8 mouse cellular contexts compared by ENCODE assay signal in the genomic region with DNA sequence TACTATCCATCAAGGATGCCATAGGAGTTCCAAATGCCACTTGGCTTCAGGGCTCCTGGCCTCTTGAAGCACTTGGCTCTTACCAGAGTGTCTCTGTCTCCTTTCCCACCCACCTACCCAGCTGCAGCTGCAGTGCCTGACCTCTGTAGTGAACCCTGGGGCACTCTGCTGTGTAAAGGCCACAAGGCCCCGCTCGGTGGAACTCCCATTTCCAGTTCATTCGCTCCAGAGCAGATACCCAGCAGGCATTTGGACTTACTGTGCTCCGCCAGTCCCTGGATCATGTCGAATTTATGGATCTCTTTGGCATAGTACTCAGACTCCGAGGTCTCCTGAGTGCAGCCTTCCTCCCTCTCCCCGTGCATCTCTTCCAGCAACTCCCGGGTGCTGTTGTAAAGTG. TPM values are rescaled to one million over a fixed set of nuclear protein-coding genes. Genes with fewer than 3 reads are reported as not detected.
DNase-seq lines count a peak whose midpoint lies in the region; ATAC-seq and TF ChIP-seq lines count a peak whose summit lies in the region.

No protein-coding gene starts in this region.

- no peaks in the 10 kb centered on the region for H3K36me3 ChIP-seq in heart, embryonic 11.5 days (ENCODE audit: control insufficient read depth, insufficient read depth, low read length)
- H3K36me3 ChIP-seq in liver, embryonic 13.5 days, result no peaks in the 10 kb centered on the region
- H3K36me3 ChIP-seq in thymus, adult 2 months (ENCODE audit: control insufficient read depth, insufficient read depth, low read length), result no peaks in the 10 kb centered on the region

- 33% methylated on average over 8 of the region's 8 CpGs for WGBS in heart, embryonic 11.5 days (ENCODE audit: insufficient replicate concordance)
- WGBS in cerebellum, adult 2 months, result 21% methylated on average over 8 of the region's 8 CpGs
- 46% methylated on average over 8 of the region's 8 CpGs for WGBS in liver, embryonic 13.5 days (ENCODE audit: insufficient replicate concordance)
- 88% methylated on average over 8 of the region's 8 CpGs for WGBS in thymus, adult 2 months

- no peak for DNase-seq in heart, postnatal 36 days
- DNase-seq in cerebellum, adult 2 months, result peak in 1 of 2 experiments; percentile 50
- peak; percentile 80 for DNase-seq in gonadal fat pad, adult 2 months (ENCODE audit: low read depth)
- no peak for DNase-seq in liver, embryonic 13.5 days
- no peak for DNase-seq in thymus, adult 2 months
- DNase-seq in layer of hippocampus, adult 9-10 months (ENCODE audit: low spot score), result no peak
- no peak for DNase-seq in thymus, postnatal 14 days

- H3K27me3 ChIP-seq in heart, embryonic 11.5 days (ENCODE audit: control insufficient read depth, insufficient read depth, low read length), result peaks cover 2% of the 10 kb centered on the region; the same call in 1 of the 2 replicates
- no peaks in the 10 kb centered on the region for H3K27me3 ChIP-seq in cerebellum, adult 2 months (ENCODE audit: control insufficient read depth, insufficient read depth, low read length)
- peaks cover 70% of the 10 kb centered on the region for H3K27me3 ChIP-seq in liver, embryonic 13.5 days
- no peaks in the 10 kb centered on the region for H3K27me3 ChIP-seq in thymus, adult 2 months (ENCODE audit: control insufficient read depth, insufficient read depth, low read length)

- 0 out of 2 replicates have a peak overlapping the region, but pooled peaks have one; percentile 22 for H3K27ac ChIP-seq in heart, embryonic 11.5 days (ENCODE audit: low read depth, low read length)
- peak overlapping the region; percentile 65 for H3K27ac ChIP-seq in cerebellum, adult 2 months (ENCODE audit: insufficient read depth, low read length)
- no peak overlapping the region for H3K27ac ChIP-seq in liver, embryonic 13.5 days
- no peak overlapping the region for H3K27ac ChIP-seq in thymus, adult 2 months (ENCODE audit: control insufficient read depth, insufficient read depth, low read length)

- H3K4me2 ChIP-seq in heart, embryonic 11.5 days, result peak overlapping the region; percentile 88
- peak overlapping the region; percentile 79 for H3K4me2 ChIP-seq in liver, embryonic 13.5 days

- ATAC-seq in heart, embryonic 11.5 days (replicated peaks; ENCODE audit: insufficient number of reproducible peaks, low FRiP score, low TSS enrichment), result no peak
- ATAC-seq in liver, embryonic 13.5 days (ENCODE audit: low read depth), result no peak

- H3K4me3 ChIP-seq in heart, embryonic 11.5 days (ENCODE audit: low read depth, low read length), result peak overlapping the region; percentile 60
- peak overlapping the region; percentile 56 for H3K4me3 ChIP-seq in cerebellum, adult 2 months (replicated peaks; ENCODE audit: insufficient read depth, low read depth, low read length)
- H3K4me3 ChIP-seq in liver, embryonic 13.5 days (replicated peaks), result peak overlapping the region; percentile 59
- H3K4me3 ChIP-seq in thymus, adult 2 months (ENCODE audit: control insufficient read depth, insufficient read depth, low read length), result no peak overlapping the region

- TF ChIP-seq POLR2A in cerebellum, adult 2 months (IDR thresholded peaks at IDR 0.05; ENCODE audit: borderline replicate concordance, insufficient read depth, low read length), result no peak
- TF ChIP-seq POLR2A in thymus, adult 2 months (IDR thresholded peaks at IDR 0.05; ENCODE audit: control insufficient read depth, extremely low read depth, insufficient read depth, low read length, poor library complexity), result no peak

- intact Hi-C loops in heart, postnatal 36 days (cut with DNase I), result loop anchor here (5.0 kb wide), 1 partner anchor 330 kb away; the partner anchor contains the start of gene Flvcr2

- peak overlapping the region; percentile 84 for H3K9ac ChIP-seq in heart, embryonic 11.5 days (ENCODE audit: low read depth, low read length)
- H3K9ac ChIP-seq in liver, embryonic 13.5 days, result peak overlapping the region; percentile 36; the same call in 1 of the 2 replicates

- no peaks in the 10 kb centered on the region for H3K9me3 ChIP-seq in heart, embryonic 11.5 days (replicated peaks; ENCODE audit: control insufficient read depth, low read length)
- H3K9me3 ChIP-seq in liver, embryonic 13.5 days (replicated peaks), result no peaks in the 10 kb centered on the region

- peaks cover 15% of the 10 kb centered on the region for H3K4me1 ChIP-seq in heart, embryonic 11.5 days (ENCODE audit: control insufficient read depth, insufficient read depth, low read length)
- H3K4me1 ChIP-seq in cerebellum, adult 2 months (ENCODE audit: control insufficient read depth, insufficient read depth, low read length), result peaks cover 13% of the 10 kb centered on the region
- H3K4me1 ChIP-seq in liver, embryonic 13.5 days (replicated peaks), result peaks cover 2% of the 10 kb centered on the region
- H3K4me1 ChIP-seq in thymus, adult 2 months (replicated peaks; ENCODE audit: control insufficient read depth, insufficient read depth, low read length), result peaks cover 4% of the 10 kb centered on the region; the same call in 1 of the 2 replicates

- TF ChIP-seq CTCF in cerebellum, adult 2 months (IDR thresholded peaks at IDR 0.05; ENCODE audit: borderline replicate concordance, insufficient read depth, low read depth, low read length), result no peak
- no peak for TF ChIP-seq CTCF in thymus, adult 2 months (IDR thresholded peaks at IDR 0.05; ENCODE audit: borderline replicate concordance, control insufficient read depth, extremely low read depth, insufficient read depth, low read length, poor library complexity)

RNA-seq across cellular contexts. Expression of gene Tgfb3, which starts 1.5 kb away (rescaled TPM):
- 9.2 and 11.8 TPM in 2 replicates for polyA plus RNA-seq in heart, embryonic 11.5 days (2014; fragmentation: Nextera tagmentation; extraction: Ambion mirVana)
- 10 to 100 TPM; 14.4 to 15.2 TPM for total RNA-seq in heart, postnatal 36 days (2021)
- polyA plus RNA-seq in cerebellum, adult 2 months (2012; rRNA removed), result 15.2 and 15.7 TPM in 2 replicates
- 20.6 and 22.1 TPM in 2 replicates for polyA plus RNA-seq in gonadal fat pad, adult 2 months (2012; rRNA removed)
- polyA plus RNA-seq in liver, embryonic 13.5 days (2015; fragmentation: Nextera tagmentation; extraction: Ambion mirVana), result 2.5 and 3.2 TPM in 2 replicates
- 3.9 and 4.3 TPM in 2 replicates for polyA plus RNA-seq in thymus, adult 2 months (2012; rRNA removed)

RNA-seq across cellular contexts. Expression of gene Ift43, which starts 5.0 kb away (rescaled TPM):
- polyA plus RNA-seq in heart, embryonic 11.5 days (2014; fragmentation: Nextera tagmentation; extraction: Ambion mirVana), result 113 and 124 TPM in 2 replicates
- total RNA-seq in heart, postnatal 36 days (2021), result 10 to 100 TPM; 25.4 to 26.0 TPM
- polyA plus RNA-seq in cerebellum, adult 2 months (2012; rRNA removed), result 33.7 and 34.9 TPM in 2 replicates
- polyA plus RNA-seq in gonadal fat pad, adult 2 months (2012; rRNA removed), result 32.0 and 33.1 TPM in 2 replicates
- polyA plus RNA-seq in liver, embryonic 13.5 days (2015; fragmentation: Nextera tagmentation; extraction: Ambion mirVana), result 8.6 and 10.3 TPM in 2 replicates
- polyA plus RNA-seq in thymus, adult 2 months (2012; rRNA removed), result 2.2 and 4.7 TPM in 2 replicates

Comparison
In these comparisons a context has a peak if more than half of its experiments do, and no peak if none do; other contexts are left out.
1. H3K27ac ChIP-seq: peak in heart, embryonic 11.5 days (single experiment) and cerebellum, adult 2 months (single experiment); none in liver, embryonic 13.5 days (single experiment) and thymus, adult 2 months (single experiment).